Mouse (Mus musculus) brain, embryonic 14.5 days (tissue): ENCODE data around the gene H2afv.

ENCODE experiments used
- CTCF ChIP-seq: fragments of 200-500 bp; IDR thresholded peaks from 2 replicates; pipeline ENCODE4 v1.5.1; 2012; ENCODE audit warnings: inconsistent platforms, mild to moderate bottlenecking, moderate library complexity, borderline replicate concordance; ENCODE audit not compliant: insufficient read depth, insufficient read length; ENCODE audit errors: extremely low read depth
- POLR2A ChIP-seq: fragments of 200-500 bp; IDR thresholded peaks from 2 replicates; pipeline ENCODE4 v1.6.1; 2012; ENCODE audit warnings: mild to moderate bottlenecking, inconsistent platforms, borderline replicate concordance; ENCODE audit not compliant: poor library complexity, insufficient read depth, insufficient read length, severe bottlenecking; ENCODE audit errors: extremely low read depth

DNA sequence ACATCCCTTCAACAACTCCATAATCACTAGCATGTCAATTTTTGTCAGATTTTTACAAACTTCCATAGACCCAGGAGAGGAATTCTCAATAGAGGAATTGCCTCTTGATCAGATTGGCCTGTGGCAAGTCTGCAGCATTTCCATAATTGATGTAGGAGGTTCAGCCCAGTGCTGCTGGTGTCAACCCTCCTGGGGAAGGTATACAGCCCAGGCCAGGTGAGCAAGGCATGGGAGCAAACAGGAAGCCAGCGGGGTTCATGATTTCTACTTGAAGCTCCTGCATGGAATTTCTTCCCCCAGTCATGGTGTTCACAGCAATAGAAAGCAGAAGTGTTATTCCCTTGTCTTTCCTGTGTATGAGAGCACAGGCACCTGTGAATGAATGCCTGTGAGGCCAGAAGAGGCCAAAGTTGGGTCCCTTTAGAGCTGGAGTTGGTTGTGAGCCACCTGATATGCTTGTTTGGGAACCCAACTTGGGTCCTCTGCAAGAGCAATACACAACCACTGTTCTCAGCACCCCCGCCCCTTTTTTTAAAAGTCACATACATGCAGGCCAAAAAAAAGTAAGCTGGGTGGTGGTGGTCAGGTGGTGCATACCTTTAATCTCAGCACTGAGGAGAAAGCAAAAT lies 23.4 kb downstream of the H2afv start:
- no peak for TF ChIP-seq CTCF
- TF ChIP-seq POLR2A = no peak
